Mouse (Mus musculus): ENCODE results near the gene Alg6. TPM values are rescaled to one million over a fixed set of nuclear protein-coding genes. Genes with fewer than 3 reads are reported as not detected.

Alg6 gene
- polyA plus RNA-seq (2012; rRNA removed; ENCODE audit: low replicate concordance), result 1.7 and 4.9 TPM in 2 replicates

DNA sequence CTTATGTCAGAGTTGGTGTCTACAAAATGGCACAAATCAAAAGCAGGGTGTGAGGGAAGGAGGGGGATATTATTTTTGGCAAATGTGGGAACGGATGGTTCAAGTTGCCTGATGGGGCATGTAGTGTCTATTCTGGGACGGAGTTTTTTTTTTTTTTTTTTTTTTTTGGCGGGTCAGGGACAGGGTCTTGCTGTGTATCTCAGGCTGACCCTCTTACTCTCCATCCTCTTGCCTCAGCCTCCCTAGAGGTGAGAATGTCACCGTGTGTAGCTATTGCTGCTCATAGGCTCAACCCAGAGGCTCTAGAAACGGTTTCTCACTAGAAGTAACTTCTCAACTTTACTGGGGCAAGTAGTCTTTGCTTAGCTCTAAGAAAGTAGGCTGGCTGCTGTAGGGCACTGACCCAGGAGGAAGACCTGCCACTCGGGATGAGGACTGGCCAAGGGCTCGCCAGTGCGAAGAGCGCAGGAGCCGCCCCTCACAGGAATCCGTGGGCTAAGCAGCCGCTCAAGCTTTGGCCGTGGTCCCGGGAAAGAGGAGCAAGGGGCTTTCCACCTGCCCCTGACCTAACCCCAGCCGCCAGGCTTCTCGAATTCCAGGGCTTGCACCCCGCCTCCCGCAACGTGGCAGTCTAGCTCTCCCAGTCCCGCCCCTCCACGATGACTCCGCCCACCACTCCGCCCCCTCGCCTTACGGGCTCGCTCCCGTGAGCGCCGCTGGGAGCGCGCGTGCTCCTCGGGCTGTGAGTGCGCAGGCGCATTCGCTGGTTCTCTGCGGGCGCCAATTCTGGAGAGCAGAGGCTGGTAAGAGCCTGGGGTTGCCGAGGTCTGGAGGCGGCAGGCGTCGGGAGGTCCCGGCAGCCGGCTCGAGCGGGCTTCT lies at the start of gene Alg6:
Gene Alg6, plus strand, starts transcription at position 761 of the 879 bp plus-strand sequence.

Other genes starting within 250 kb of the Alg6 start
- gene Foxd3, start 59.4 kb upstream of the Alg6 start, polyA plus RNA-seq (2012; rRNA removed; ENCODE audit: low replicate concordance), result 0.62 and 0.86 TPM in 2 replicates
- gene Efcab7, start 113.5 kb downstream of the Alg6 start, polyA plus RNA-seq (2012; rRNA removed; ENCODE audit: low replicate concordance), result 1.3 and 3.5 TPM in 2 replicates
- 105 and 240 TPM in 2 replicates for gene Pgm1, start 213.8 kb downstream of the Alg6 start, polyA plus RNA-seq (2012; rRNA removed; ENCODE audit: low replicate concordance)
- gene Itgb3bp, start 214.1 kb downstream of the Alg6 start, polyA plus RNA-seq (2012; rRNA removed; ENCODE audit: low replicate concordance), result 0.67 and 1.4 TPM in 2 replicates